Mouse (Mus musculus) limb, embryonic 10.5 days (tissue): Measurements from ENCODE around the gene Tnfaip8l1. TPM values are rescaled to one million over a fixed set of nuclear protein-coding genes. Genes with fewer than 3 reads are reported as not detected.

Experiments used
- DNase-seq: peaks from one replicate; pipeline ENCODE4 v3.0.0-alpha.2; 2017; ENCODE audit warnings: low spot score
- H3K27ac ChIP-seq: fragments of 300-500 bp; sonication (generic); 2 replicates; pipeline ENCODE4 v1.5.1; 2016; ENCODE audit warnings: mild to moderate bottlenecking
- H3K27me3 ChIP-seq: fragments of 300-500 bp; sonication (generic); 2 replicates; pipeline ENCODE4 v1.6.1; 2016; ENCODE audit warnings: low read depth, mild to moderate bottlenecking; ENCODE audit not compliant: poor library complexity, severe bottlenecking
- H3K36me3 ChIP-seq: fragments of 300-500 bp; sonication (generic); 2 replicates; pipeline ENCODE4 v1.6.1; 2016; ENCODE audit warnings: mild to moderate bottlenecking, moderate library complexity
- H3K4me1 ChIP-seq: fragments of 300-500 bp; sonication (generic); 2 replicates; pipeline ENCODE4 v1.6.1; 2016
- H3K4me3 ChIP-seq: fragments of 300-500 bp; sonication (generic); 2 replicates; pipeline ENCODE4 v1.5.1; 2016; ENCODE audit warnings: mild to moderate bottlenecking, moderate library complexity
- H3K9me3 ChIP-seq: fragments of 300-500 bp; sonication (generic); replicated peaks from 2 replicates; pipeline ENCODE4 v1.6.1; 2016; ENCODE audit warnings: mild to moderate bottlenecking
- WGBS: fragments of 180-500 bp; shearing (Covaris S2); methylation state at CpG from one replicate; pipeline ENCODE4 v1.1.7; 2016; 5-methylcytosine and 5-hydroxymethylcytosine counted together
- polyA plus RNA-seq: library from polyadenylated mRNA; unstranded; fragments of >200 nt; fragmentation: Nextera tagmentation; extraction: Ambion mirVana; gene quantifications from 2 replicates; pipeline ENCODE4 v1.2.1, GENCODE M21; 2016

Gene Tnfaip8l1
- 6.1 and 10.6 TPM in 2 replicates for polyA plus RNA-seq

GRCm38 (mm10) chr17:56162231-56162774 is at the start of gene Tnfaip8l1:
Gene Tnfaip8l1, plus strand, starts transcription at chr17:56162477.
- peak within 1 kb of the TSS; percentile 57 for H3K4me3 ChIP-seq
- no peaks in the 10 kb centered on the region for H3K36me3 ChIP-seq
- H3K27ac ChIP-seq, result peak within 1 kb of the TSS; percentile 74
- no peaks in the 10 kb centered on the region for H3K9me3 ChIP-seq
- DNase-seq, result peak; percentile 93
- peaks cover 39% of the 10 kb centered on the region for H3K27me3 ChIP-seq
- H3K4me1 ChIP-seq, result peaks cover 18% of the 10 kb centered on the region
- WGBS, result 2% methylated on average over 30 of the region's 30 CpGs

GRCm38 (mm10) chr17:56112743-56113142 is 49.5 kb upstream of the Tnfaip8l1 start:
- Histone ChIP-seq H3K27me3 (peaks cover 29% of the 10 kb centered on the region), H3K4me3 (no peak overlapping the region), H3K27ac (no peak overlapping the region), H3K4me1 (peaks cover 10% of the 10 kb centered on the region), H3K9me3 (no peaks in the 10 kb centered on the region), H3K36me3 (no peaks in the 10 kb centered on the region; the same call in 1 of the 2 replicates)
- WGBS, result 67% methylated on average over 3 of the region's 3 CpGs
- DNase-seq, result no peak

DNA sequence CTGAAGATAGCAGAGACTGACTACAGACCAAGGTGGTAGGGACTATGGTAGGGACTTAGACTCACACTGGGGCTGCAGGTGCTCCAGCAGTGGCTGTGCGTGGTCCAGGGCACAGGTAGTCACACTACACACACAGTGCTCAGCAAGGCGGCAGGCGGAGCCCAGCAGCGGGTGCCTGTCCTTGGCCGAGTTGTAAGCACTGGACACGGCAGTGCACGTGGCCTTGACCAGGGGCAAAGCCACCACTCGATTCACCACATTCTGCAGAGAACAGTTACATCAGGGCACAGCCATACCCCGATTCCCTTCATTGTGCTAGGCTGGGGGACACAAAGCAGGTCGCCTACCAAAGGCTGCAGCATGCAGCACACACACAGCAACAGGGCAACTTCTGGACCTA is 46.1 kb upstream of the Tnfaip8l1 start:
- H3K27me3 ChIP-seq, result peaks cover 64% of the 10 kb centered on the region
- no peaks in the 10 kb centered on the region for H3K36me3 ChIP-seq
- H3K27ac ChIP-seq, result no peak overlapping the region
- H3K9me3 ChIP-seq, result no peaks in the 10 kb centered on the region
- 82% methylated on average over 10 of the region's 10 CpGs for WGBS
- H3K4me3 ChIP-seq, result no peak overlapping the region
- peaks cover 26% of the 10 kb centered on the region for H3K4me1 ChIP-seq
- no peak for DNase-seq

DNA sequence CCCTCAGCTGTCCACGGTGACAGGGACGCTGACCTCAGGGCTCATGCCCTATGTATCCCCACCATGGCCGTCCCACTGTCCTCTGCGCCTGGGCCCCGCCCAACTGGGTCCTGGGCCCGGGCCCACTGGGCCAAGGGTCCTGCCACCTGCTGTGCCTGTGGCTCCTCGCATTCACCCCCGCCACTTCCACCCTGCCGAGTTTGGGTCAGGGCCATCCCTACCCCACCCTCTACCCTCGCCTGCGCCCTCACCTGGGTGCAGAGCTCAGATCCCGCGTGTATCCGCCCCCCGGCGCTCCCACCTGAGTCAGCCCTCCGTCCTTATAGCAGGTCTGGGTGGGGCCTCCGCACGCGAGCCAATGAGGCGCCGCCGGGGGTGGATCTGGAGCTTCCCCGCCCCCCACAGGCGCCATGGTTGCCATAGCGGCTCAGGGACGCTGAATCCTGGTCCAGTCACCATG is 45.0 kb upstream of the Tnfaip8l1 start, which contains the start of gene Plin5:
Gene Plin5 (minus strand): TSS at position 346 of the 460 bp plus-strand sequence.
- 0 out of 2 replicates have a peak, but pooled peaks cover 3% of the 10 kb centered on the region for H3K9me3 ChIP-seq
- H3K4me1 ChIP-seq, result peaks cover 22% of the 10 kb centered on the region
- WGBS, result under 1% methylated on average over 27 of the region's 27 CpGs
- H3K27ac ChIP-seq, result 0 out of 2 replicates have a peak within 1 kb of the TSS, but pooled peaks have one; percentile 16
- H3K36me3 ChIP-seq, result no peaks in the 10 kb centered on the region
- H3K4me3 ChIP-seq, result peak within 1 kb of the TSS; percentile 48
- peaks cover 74% of the 10 kb centered on the region for H3K27me3 ChIP-seq
- DNase-seq, result peak; percentile 77

GRCm38 (mm10) chr17:56119431-56119830 is 42.8 kb upstream of the Tnfaip8l1 start:
- 0 out of 2 replicates have a peak, but pooled peaks cover 4% of the 10 kb centered on the region for H3K36me3 ChIP-seq
- peaks cover 96% of the 10 kb centered on the region for H3K27me3 ChIP-seq
- WGBS, result 47% methylated on average over 12 of the region's 12 CpGs
- H3K9me3 ChIP-seq, result peaks cover 9% of the 10 kb centered on the region
- no peak overlapping the region for H3K27ac ChIP-seq
- H3K4me3 ChIP-seq, result peak overlapping the region; percentile 33
- DNase-seq, result no peak
- peaks cover 29% of the 10 kb centered on the region for H3K4me1 ChIP-seq

DNA sequence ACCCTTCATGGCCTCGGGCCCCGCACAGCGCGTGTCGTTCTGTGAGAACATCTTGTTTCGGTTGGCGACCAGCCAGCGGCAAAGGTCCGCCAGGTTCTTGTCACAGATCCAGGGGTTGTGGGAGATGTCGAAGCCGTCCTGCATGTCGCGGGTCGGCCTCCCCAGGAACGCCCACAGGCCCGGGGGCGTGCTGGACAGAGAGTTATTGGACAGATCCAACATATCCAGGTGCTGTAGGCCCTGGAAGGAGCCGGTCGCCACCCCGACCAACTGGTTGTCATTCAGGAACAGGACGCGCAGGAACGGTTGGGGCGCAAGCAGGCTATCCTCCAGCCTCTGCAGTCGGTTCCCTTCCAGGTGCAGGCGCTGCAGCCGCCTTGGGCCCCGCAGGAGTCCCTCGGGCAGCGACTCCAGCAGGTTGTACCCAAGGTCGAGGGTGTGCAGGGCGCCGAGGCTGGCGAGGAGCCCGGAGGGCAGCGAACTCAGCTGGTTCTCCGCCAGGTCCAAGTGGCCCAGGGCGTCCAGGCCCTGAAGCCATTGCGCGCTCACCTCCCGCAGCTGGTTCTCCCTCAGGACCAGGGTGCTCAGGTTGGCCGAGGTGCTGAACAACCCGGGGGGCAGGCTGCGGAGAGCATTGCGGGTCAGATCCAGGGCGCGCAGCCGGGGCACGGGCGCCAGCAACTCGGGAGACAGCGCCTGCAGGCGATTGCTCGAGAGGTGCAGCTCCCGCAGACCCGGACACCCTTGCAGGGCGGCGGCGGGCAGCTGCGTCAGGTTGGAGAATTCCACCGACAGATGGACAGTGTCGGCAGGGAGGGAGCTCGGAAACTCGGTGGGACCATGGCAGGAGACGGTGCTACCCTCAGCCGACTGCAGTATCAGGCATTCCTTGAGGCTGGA is 42.0 kb upstream of the Tnfaip8l1 start:
- DNase-seq, result no peak
- Histone ChIP-seq H3K36me3 (0 out of 2 replicates have a peak, but pooled peaks cover 4% of the 10 kb centered on the region), H3K4me1 (peaks cover 33% of the 10 kb centered on the region), H3K27ac (no peak overlapping the region), H3K4me3 (peak overlapping the region; percentile 33), H3K27me3 (peaks cover 100% of the 10 kb centered on the region), H3K9me3 (peaks cover 9% of the 10 kb centered on the region)
- 8% methylated on average over 66 of the region's 66 CpGs for WGBS

- WGBS, result 70% methylated on average over 2 of the region's 2 CpGs
- peaks cover 33% of the 10 kb centered on the region for H3K4me1 ChIP-seq
- H3K4me3 ChIP-seq, result no peak within 1 kb of the TSS
- H3K27ac ChIP-seq, result no peak within 1 kb of the TSS
- peaks cover 9% of the 10 kb centered on the region for H3K9me3 ChIP-seq
- H3K36me3 ChIP-seq, result 0 out of 2 replicates have a peak, but pooled peaks cover 4% of the 10 kb centered on the region
- H3K27me3 ChIP-seq, result peaks cover 97% of the 10 kb centered on the region
- DNase-seq, result no peak
These were observed 40.5 kb upstream of the Tnfaip8l1 start, which contains the start of gene Lrg1 for GRCm38 (mm10) chr17:56121826-56122225. Gene Lrg1, minus strand, starts transcription at chr17:56122001.

DNA sequence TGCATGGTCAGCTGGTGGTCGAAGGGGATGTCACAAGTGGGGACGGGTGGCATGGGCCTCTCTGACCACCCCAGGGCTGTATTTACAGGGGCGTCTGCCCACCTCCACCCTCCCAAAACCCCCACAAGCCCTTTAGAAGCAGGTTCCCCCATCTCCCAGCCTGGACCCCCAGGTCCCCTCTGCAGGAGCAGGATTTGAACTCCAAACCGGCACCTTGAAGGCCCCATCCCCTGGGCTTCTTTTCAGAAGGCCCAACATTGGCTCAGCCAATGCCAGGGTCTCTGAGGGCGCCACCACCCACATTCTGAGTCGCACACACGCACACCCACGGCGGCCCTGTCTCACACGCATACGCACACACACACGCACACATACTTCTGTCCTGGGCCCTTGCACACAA is 39.1 kb upstream of the Tnfaip8l1 start:
- no peak for DNase-seq
- H3K27ac ChIP-seq, result no peak overlapping the region
- H3K4me3 ChIP-seq, result no peak overlapping the region
- H3K4me1 ChIP-seq, result peaks cover 27% of the 10 kb centered on the region
- H3K9me3 ChIP-seq, result peaks cover 9% of the 10 kb centered on the region
- 90% methylated on average over 12 of the region's 12 CpGs for WGBS
- peaks cover 86% of the 10 kb centered on the region for H3K27me3 ChIP-seq
- H3K36me3 ChIP-seq, result 0 out of 2 replicates have a peak, but pooled peaks cover 4% of the 10 kb centered on the region

DNA sequence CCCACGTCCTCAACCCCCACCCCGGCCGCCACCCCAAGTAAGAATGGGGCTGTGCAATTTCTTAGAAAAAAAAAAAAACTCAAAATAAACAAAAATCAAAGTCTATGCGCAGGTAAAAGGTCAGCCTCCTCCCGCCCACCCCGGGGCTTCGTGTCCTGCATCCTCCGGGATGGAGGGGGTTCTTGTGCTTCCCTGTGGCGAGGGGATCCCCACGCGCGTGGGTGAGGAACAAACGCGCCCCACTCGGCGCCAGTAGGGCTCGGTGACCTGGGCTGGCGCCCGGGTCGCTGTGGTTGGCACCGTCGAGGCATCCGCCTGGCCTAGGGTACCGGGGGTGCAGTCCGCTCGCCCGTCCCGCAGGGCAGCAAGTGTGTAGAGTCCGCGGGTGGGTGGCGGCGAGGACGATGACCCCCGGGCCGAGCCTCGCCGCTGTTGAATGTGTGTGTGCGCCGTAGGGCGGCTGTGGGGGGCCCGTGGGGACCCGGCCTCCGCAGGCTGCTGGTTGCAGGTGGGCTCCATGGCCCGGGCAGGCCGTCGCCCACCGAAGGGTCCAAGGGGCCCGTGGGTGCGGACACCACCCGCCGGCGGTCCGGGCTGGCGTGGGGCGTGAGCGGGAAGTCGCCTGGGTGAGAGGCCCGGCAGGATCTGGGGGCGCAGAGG is 38.5 kb upstream of the Tnfaip8l1 start:
- H3K27me3 ChIP-seq, result peaks cover 79% of the 10 kb centered on the region
- H3K4me1 ChIP-seq, result peaks cover 27% of the 10 kb centered on the region
- peak overlapping the region; percentile 51 for H3K4me3 ChIP-seq
- peaks cover 9% of the 10 kb centered on the region for H3K9me3 ChIP-seq
- no peak for DNase-seq
- WGBS, result 42% methylated on average over 59 of the region's 59 CpGs
- H3K27ac ChIP-seq, result peak overlapping the region; percentile 76
- 0 out of 2 replicates have a peak, but pooled peaks cover 4% of the 10 kb centered on the region for H3K36me3 ChIP-seq

DNA sequence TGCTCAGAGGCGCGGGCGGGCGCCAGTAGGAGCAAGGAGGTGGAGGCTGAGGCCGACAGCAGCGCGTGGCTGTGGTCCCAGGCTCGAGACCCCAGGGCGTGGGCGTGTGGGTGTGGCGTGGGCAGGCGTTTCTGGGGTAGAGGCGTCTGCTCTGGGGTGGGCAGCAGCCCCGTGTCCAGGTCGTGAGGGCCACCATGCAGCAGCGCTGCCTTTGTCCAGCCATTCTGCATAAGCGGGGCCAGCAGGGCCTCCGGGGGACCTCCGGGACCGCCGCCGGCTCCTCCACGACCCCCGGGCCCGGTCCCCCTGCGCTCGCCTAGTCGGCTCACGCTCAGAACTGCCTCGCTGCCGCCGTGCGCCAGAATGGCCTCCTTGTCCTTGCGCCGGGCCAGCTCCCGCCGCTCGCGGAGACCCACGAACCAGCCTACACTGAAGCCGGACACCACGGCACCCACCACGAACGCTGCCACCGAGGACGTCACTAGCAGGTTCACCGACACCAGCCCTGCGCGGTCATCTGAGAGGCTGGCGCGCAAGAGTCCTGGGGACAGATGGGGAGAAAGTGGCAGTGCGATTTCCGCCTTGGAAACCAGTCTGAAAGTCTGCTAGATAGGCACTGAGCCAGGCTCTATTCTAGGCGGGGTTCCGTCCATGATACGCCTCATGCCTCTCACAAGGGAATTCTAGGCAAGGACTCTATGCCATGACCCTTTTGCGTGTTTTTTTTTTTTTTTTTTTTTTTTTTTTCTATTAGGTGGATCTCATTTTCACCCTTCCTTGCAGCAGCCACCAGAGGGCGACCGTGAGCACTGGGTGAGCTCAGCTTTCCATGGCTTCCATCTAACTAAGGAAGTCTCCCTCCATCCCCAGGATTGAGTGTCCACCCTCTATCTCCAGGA is 37.7 kb upstream of the Tnfaip8l1 start:
- H3K27me3 ChIP-seq, result peaks cover 71% of the 10 kb centered on the region
- peak overlapping the region; percentile 76 for H3K27ac ChIP-seq
- H3K9me3 ChIP-seq, result peaks cover 9% of the 10 kb centered on the region
- H3K4me3 ChIP-seq, result peak overlapping the region; percentile 51
- peaks cover 24% of the 10 kb centered on the region for H3K4me1 ChIP-seq
- 9% methylated on average over 59 of the region's 59 CpGs for WGBS
- 0 out of 2 replicates have a peak, but pooled peaks cover 4% of the 10 kb centered on the region for H3K36me3 ChIP-seq
- DNase-seq, result peak; percentile 85

GRCm38 (mm10) chr17:56125276-56125630 is 37.0 kb upstream of the Tnfaip8l1 start:
- 83% methylated on average over 4 of the region's 4 CpGs for WGBS

More at GRCm38 (mm10) chr17:56125276-56125630, 37.0 kb upstream of the Tnfaip8l1 start:
- Histone ChIP-seq H3K4me3 (no peak overlapping the region), H3K36me3 (0 out of 2 replicates have a peak, but pooled peaks cover 4% of the 10 kb centered on the region), H3K27ac (no peak overlapping the region), H3K4me1 (peaks cover 18% of the 10 kb centered on the region), H3K9me3 (peaks cover 9% of the 10 kb centered on the region), H3K27me3 (peaks cover 65% of the 10 kb centered on the region)
- DNase-seq, result no peak
